14 mouse cellular contexts compared by ENCODE assay signal in the genomic region with DNA sequence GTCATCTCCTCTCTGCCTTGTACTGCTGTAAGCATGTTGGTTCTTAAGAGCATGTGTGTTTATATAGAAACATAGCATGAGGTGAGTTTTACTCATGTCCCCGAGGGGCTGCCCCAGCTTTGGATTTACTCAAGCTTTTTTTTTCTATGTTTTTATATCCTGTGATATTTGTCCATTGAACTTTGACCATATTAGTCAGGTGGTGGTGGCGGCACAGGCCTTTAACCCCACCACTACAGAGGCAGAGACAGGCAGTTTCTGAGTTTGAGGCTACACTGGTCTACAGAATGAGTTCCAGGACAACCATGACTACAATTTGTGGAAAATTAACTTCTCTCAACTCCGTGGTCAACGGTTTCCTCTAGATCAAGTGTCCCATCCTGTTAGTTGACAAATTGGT.
"Had no signal": no experiment of that assay in that cellular context is flagged by ENCODE, and none has a peak within 500 bp of the region (broad histone marks: within the 10 kb centered on the region; RNA-seq: fewer than 3 reads in every experiment).

No protein-coding gene starts in this region.

- H3K27me3 ChIP-seq: limb, embryonic 13.5 days; liver, embryonic 13.5 days; neural tube, embryonic 12.5 days had no signal

- H3K4me3 ChIP-seq: limb, embryonic 13.5 days; liver, embryonic 13.5 days; midbrain, embryonic 10.5 days; neural tube, embryonic 12.5 days had no signal

- H3K4me2 ChIP-seq: limb, embryonic 13.5 days; liver, embryonic 13.5 days; neural tube, embryonic 12.5 days had no signal

- H3K9ac ChIP-seq: limb, embryonic 13.5 days; liver, embryonic 13.5 days; neural tube, embryonic 12.5 days had no signal

- H3K27ac ChIP-seq: limb, embryonic 13.5 days; liver, embryonic 13.5 days; midbrain, embryonic 10.5 days; neural tube, embryonic 12.5 days had no signal

- H3K9me3 ChIP-seq: liver, embryonic 13.5 days; midbrain, embryonic 10.5 days; neural tube, embryonic 12.5 days had no signal

- DNase-seq: left cerebral cortex, postnatal 4 days; liver, embryonic 13.5 days; lung, adult 18-20 months; midbrain, embryonic 14.5 days; retina, postnatal 1 day; right cerebral cortex, postnatal 4 days; spleen, adult 18-20 months; thymus, adult 2 months; thymus, postnatal 36 days had no signal

- H3K4me1 ChIP-seq: neural tube, embryonic 12.5 days had no signal

- ATAC-seq: hindbrain, embryonic 16.5 days; inflammation-experienced regulatory T-cells, adult 6 months had no signal
